Mouse (Mus musculus): ENCODE measurements around the gene Wipf2. TPM values are rescaled to one million over a fixed set of nuclear protein-coding genes. Genes with fewer than 3 reads are reported as not detected.

Gene Wipf2
- polyA plus RNA-seq, 1 experiment from 2014 or later: 5.0 TPM

DNA sequence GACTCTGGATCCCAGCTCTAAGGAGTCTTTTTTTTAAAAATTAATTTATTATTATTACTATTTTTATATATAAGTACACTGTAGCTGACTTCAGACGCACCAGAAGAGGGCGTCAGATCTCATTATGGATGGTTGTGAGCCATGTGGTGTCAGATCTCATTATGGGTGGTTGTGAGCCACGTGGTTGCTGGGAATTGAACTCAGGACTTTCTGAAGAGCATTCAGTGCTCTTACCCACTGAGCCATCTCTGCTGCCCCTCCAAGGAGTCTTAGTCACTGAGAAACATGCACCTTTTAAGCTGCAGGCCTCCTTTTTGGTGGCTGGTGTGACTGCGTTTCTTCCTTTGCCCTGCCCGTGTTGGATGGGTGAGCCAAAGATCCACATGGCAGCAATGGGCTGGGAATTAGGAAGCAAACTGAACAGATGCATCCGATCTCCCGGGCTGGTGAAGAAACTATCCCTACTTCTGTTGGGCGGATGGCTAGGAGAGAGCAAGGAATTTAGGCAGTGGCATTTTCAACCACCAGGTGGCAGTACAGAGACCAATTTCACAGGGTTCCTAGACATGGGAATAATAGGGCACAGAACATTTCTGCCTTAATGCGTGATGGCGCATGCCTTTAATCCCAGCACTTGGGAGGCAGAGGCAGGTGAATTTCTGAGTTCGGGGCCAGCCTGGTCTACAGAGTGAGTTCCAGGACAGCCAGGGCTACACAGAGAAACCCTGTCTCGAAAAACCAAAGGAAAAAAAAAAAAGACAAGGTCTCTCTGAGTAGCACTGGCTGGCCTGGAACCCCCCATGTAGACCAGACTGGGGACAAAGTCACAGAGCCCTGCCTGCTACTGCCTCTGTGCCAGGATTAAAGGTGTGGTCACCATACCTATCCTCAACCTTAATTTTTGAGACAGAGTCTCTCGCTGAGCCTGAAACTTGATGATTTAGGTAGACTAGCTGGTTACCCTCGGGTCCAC is 4.4 kb upstream of the Wipf2 start:
- H3K4me3 ChIP-seq: no peak overlapping the region
- H3K27ac ChIP-seq: no peak overlapping the region
- no peak overlapping the region for H3K9ac ChIP-seq
- no peaks in the 10 kb centered on the region for H3K27me3 ChIP-seq
- ATAC-seq (ENCODE audit: insufficient number of reproducible peaks, insufficient read depth, low FRiP score, low TSS enrichment): no peak
- 33% methylated on average over 14 of the region's 14 CpGs for whole genome bisulfite sequencing
- no peaks in the 10 kb centered on the region for H3K9me3 ChIP-seq
- H3K4me2 ChIP-seq (replicated peaks): no peak overlapping the region
- H3K4me1 ChIP-seq: no peaks in the 10 kb centered on the region
- no peaks in the 10 kb centered on the region for H3K36me3 ChIP-seq

DNA sequence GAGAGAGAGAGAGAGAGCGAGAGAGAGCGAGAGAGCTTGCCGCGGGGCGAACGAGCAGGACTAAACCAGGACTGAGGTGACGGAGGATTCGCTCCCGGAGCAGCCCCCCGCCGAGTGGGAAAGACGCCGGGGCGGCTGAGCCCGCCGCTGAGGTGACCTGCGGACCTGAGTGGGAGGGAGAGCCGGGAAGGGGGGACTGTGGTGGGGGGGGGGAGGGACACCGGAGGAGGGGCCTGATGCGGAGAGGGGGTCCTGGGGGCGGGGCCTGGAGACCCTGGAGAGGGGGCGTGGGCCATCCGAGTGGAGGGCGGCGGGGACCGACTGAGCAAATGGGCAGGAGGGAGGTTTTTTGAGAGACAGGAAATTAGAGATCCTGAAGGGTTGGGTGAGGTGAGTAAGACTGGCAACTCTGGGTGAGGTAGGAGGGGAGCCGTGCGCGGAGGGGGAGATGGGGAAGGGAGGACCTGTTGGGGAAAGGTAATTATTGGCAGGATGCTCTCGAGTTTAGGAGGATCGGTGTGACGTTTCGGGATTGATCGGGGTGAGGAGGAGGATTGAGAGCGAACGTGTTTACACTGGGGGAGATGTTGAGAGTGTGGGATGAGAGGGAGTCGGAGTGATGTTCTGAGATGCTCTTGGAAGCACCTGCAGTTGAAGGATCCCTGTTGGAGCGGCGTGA is 452 bp downstream of the Wipf2 start:
- Histone ChIP-seq H3K4me3 (peak overlapping the region; percentile 61), H3K27ac (peak overlapping the region; percentile 93), H3K9me3 (no peaks in the 10 kb centered on the region), H3K9ac (peak overlapping the region; percentile 70), H3K36me3 (peaks cover 22% of the 10 kb centered on the region), H3K4me1 (peaks cover 7% of the 10 kb centered on the region; the same call in 1 of the 2 replicates), H3K27me3 (no peaks in the 10 kb centered on the region), H3K4me2 (replicated peaks) (peak overlapping the region; percentile 59)
- WGBS: under 1% methylated on average over 37 of the region's 39 CpGs
- ATAC-seq (ENCODE audit: insufficient number of reproducible peaks, insufficient read depth, low FRiP score, low TSS enrichment): peak; percentile 72

- WGBS: 79% methylated on average over 12 of the region's 12 CpGs
- H3K4me3 ChIP-seq: no peak overlapping the region
- no peak overlapping the region for H3K27ac ChIP-seq
- H3K4me2 ChIP-seq (replicated peaks): no peak overlapping the region
- peaks cover 23% of the 10 kb centered on the region; the same call in 1 of the 2 replicates for H3K4me1 ChIP-seq
- H3K9ac ChIP-seq: no peak overlapping the region
- no peak for ATAC-seq (ENCODE audit: insufficient number of reproducible peaks, insufficient read depth, low FRiP score, low TSS enrichment)
- H3K36me3 ChIP-seq: peaks cover 31% of the 10 kb centered on the region
- no peaks in the 10 kb centered on the region for H3K27me3 ChIP-seq
- no peaks in the 10 kb centered on the region for H3K9me3 ChIP-seq
Measured at GRCm38 (mm10) chr11:98867293-98867692, 3.9 kb downstream of the Wipf2 start.

- H3K36me3 ChIP-seq: peaks cover 44% of the 10 kb centered on the region
Measured at GRCm38 (mm10) chr11:98869906-98870305, 6.5 kb downstream of the Wipf2 start.

GRCm38 (mm10) chr11:98870791-98871190 is 7.4 kb downstream of the Wipf2 start:
- no peaks in the 10 kb centered on the region for H3K9me3 ChIP-seq
- no peak for ATAC-seq (ENCODE audit: insufficient number of reproducible peaks, insufficient read depth, low FRiP score, low TSS enrichment)
- H3K27ac ChIP-seq: peak overlapping the region; percentile 71; the same call in 1 of the 2 replicates
- no peaks in the 10 kb centered on the region for H3K27me3 ChIP-seq
- H3K4me3 ChIP-seq: no peak overlapping the region
- H3K4me1 ChIP-seq: peaks cover 17% of the 10 kb centered on the region; the same call in 1 of the 2 replicates
- no peak overlapping the region for H3K4me2 ChIP-seq (replicated peaks)
- no peak overlapping the region for H3K9ac ChIP-seq
- H3K36me3 ChIP-seq: peaks cover 44% of the 10 kb centered on the region
- 72% methylated on average over 5 of the region's 5 CpGs for WGBS

More at GRCm38 (mm10) chr11:98869906-98870305, 6.5 kb downstream of the Wipf2 start:
- Histone ChIP-seq H3K27me3 (no peaks in the 10 kb centered on the region), H3K4me2 (replicated peaks) (no peak overlapping the region), H3K27ac (no peak overlapping the region), H3K4me1 (peaks cover 17% of the 10 kb centered on the region; the same call in 1 of the 2 replicates), H3K9me3 (no peaks in the 10 kb centered on the region), H3K4me3 (no peak overlapping the region), H3K9ac (no peak overlapping the region)
- no peak for ATAC-seq (ENCODE audit: insufficient number of reproducible peaks, insufficient read depth, low FRiP score, low TSS enrichment)
- WGBS: 92% methylated on average over 8 of the region's 8 CpGs

GRCm38 (mm10) chr11:98871416-98871815 is 8.0 kb downstream of the Wipf2 start:
- peak overlapping the region; percentile 71 for H3K27ac ChIP-seq
- H3K27me3 ChIP-seq: no peaks in the 10 kb centered on the region
- H3K36me3 ChIP-seq: peaks cover 42% of the 10 kb centered on the region
- ATAC-seq (ENCODE audit: insufficient number of reproducible peaks, insufficient read depth, low FRiP score, low TSS enrichment): no peak
- H3K9ac ChIP-seq: no peak overlapping the region
- H3K4me1 ChIP-seq: peaks cover 17% of the 10 kb centered on the region; the same call in 1 of the 2 replicates
- WGBS: 51% methylated on average over 4 of the region's 4 CpGs
- H3K4me3 ChIP-seq: no peak overlapping the region
- no peak overlapping the region for H3K4me2 ChIP-seq (replicated peaks)
- no peaks in the 10 kb centered on the region for H3K9me3 ChIP-seq

GRCm38 (mm10) chr11:98872040-98872439 is 8.6 kb downstream of the Wipf2 start:
- 36% methylated on average over 4 of the region's 4 CpGs for WGBS
- Histone ChIP-seq H3K9me3 (no peaks in the 10 kb centered on the region), H3K4me1 (peaks cover 17% of the 10 kb centered on the region; the same call in 1 of the 2 replicates), H3K9ac (no peak overlapping the region), H3K4me2 (replicated peaks) (no peak overlapping the region), H3K36me3 (peaks cover 37% of the 10 kb centered on the region), H3K27me3 (no peaks in the 10 kb centered on the region), H3K4me3 (no peak overlapping the region), H3K27ac (peak overlapping the region; percentile 71)
- ATAC-seq (ENCODE audit: insufficient number of reproducible peaks, insufficient read depth, low FRiP score, low TSS enrichment): no peak

DNA sequence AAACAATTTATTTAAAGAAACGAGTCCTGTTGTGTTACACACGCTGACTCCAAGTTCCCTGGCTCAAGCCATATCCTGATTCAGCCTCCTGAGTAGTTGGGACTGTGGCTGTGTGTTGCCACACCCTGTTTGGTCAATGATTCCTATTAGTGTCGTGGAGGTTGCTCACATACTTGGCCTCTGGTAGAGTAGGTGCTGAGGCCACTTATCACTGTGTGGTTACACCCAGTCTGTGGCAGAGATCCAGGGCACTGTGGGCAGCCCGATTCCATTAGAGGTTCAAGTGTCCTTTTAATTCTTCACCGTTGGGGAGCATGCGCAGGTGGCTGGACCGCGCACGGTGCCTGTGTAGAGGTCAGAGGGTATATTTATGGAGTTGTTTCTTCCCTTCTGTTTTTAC is 10.5 kb downstream of the Wipf2 start:
- H3K27me3 ChIP-seq: no peaks in the 10 kb centered on the region
- peaks cover 22% of the 10 kb centered on the region for H3K36me3 ChIP-seq
- no peak overlapping the region for H3K4me2 ChIP-seq (replicated peaks)
- H3K9me3 ChIP-seq: no peaks in the 10 kb centered on the region
- peaks cover 26% of the 10 kb centered on the region for H3K4me1 ChIP-seq
- 92% methylated on average over 9 of the region's 9 CpGs for WGBS
- no peak overlapping the region for H3K27ac ChIP-seq
- H3K4me3 ChIP-seq: no peak overlapping the region
- no peak for ATAC-seq (ENCODE audit: insufficient number of reproducible peaks, insufficient read depth, low FRiP score, low TSS enrichment)
- H3K9ac ChIP-seq: no peak overlapping the region

DNA sequence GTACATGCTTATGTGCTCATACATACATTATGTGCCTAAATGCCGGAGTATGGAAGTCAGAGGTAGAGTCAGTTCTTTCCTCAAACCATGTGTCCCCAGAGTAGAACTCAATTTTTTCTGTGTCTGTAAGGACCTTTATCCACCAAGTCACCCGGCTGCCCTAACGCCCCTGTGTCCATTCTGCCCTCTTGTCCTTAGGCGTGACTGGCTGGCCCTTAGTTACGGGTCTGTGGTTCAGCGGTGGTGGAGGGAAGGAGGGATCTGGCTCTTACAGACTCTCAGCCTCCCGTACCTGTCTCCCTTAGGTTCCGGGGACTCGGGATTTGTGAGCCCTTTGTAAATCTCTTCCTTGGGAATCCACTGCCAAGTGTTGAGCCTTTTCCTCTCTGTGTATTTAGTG is 13.6 kb downstream of the Wipf2 start:
- H3K27me3 ChIP-seq: no peaks in the 10 kb centered on the region
- peaks cover 24% of the 10 kb centered on the region for H3K36me3 ChIP-seq
- no peaks in the 10 kb centered on the region for H3K9me3 ChIP-seq
- no peak overlapping the region for H3K4me2 ChIP-seq (replicated peaks)
- no peak for ATAC-seq (ENCODE audit: insufficient number of reproducible peaks, insufficient read depth, low FRiP score, low TSS enrichment)
- no peak overlapping the region for H3K27ac ChIP-seq
- WGBS: 87% methylated on average over 9 of the region's 9 CpGs
- H3K9ac ChIP-seq: no peak overlapping the region
- peaks cover 14% of the 10 kb centered on the region for H3K4me1 ChIP-seq
- no peak overlapping the region for H3K4me3 ChIP-seq

DNA sequence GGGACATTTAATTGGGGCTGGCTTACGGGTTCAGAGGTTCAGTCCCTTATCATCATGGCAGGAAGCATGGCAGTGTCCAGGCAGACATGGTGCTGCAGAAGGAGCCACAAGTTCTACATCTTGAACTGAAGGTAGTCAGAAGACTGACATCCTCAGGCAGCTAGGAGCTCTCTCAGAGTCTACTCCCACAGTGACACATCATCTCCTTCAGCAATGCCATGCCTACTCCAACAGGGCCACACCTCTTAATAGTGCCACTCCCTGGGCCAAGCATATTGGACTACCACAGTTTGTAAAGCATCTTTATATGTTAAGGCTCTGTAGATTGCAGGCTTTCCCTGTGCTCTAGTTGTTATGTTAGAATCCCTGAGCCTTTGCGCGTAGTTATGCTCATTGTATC is 24.3 kb downstream of the Wipf2 start:
- WGBS: 95% methylated on average over 3 of the region's 3 CpGs
- no peak overlapping the region for H3K9ac ChIP-seq
- H3K4me3 ChIP-seq: no peak overlapping the region
- no peak overlapping the region for H3K4me2 ChIP-seq (replicated peaks)
- H3K9me3 ChIP-seq: no peaks in the 10 kb centered on the region
- ATAC-seq (ENCODE audit: insufficient number of reproducible peaks, insufficient read depth, low FRiP score, low TSS enrichment): no peak
- peaks cover 73% of the 10 kb centered on the region for H3K36me3 ChIP-seq
- no peak overlapping the region for H3K27ac ChIP-seq
- H3K4me1 ChIP-seq: peaks cover 13% of the 10 kb centered on the region; the same call in 1 of the 2 replicates
- H3K27me3 ChIP-seq: no peaks in the 10 kb centered on the region

- over 99% methylated on average over 4 of the region's 4 CpGs for WGBS
- no peak overlapping the region for H3K4me2 ChIP-seq (replicated peaks)
- peaks cover 13% of the 10 kb centered on the region; the same call in 1 of the 2 replicates for H3K4me1 ChIP-seq
- no peak overlapping the region for H3K9ac ChIP-seq
- H3K36me3 ChIP-seq: peaks cover 87% of the 10 kb centered on the region
- H3K27me3 ChIP-seq: no peaks in the 10 kb centered on the region
- no peak overlapping the region for H3K27ac ChIP-seq
- no peaks in the 10 kb centered on the region for H3K9me3 ChIP-seq
- no peak overlapping the region for H3K4me3 ChIP-seq
- no peak for ATAC-seq (ENCODE audit: insufficient number of reproducible peaks, insufficient read depth, low FRiP score, low TSS enrichment)
Measured at GRCm38 (mm10) chr11:98889077-98889476, 25.6 kb downstream of the Wipf2 start.

Measured in embryonic facial prominence, embryonic 12.5 days (tissue).